Mouse (Mus musculus) frontal cortex, adult (tissue): ENCODE results near the gene Spib.

ENCODE experiments used
- ATAC-seq: cut with Nextera tagmentation; 2 replicates; pipeline ENCODE4 v1.9.2; 2017; ENCODE audit warnings: mild to moderate bottlenecking, moderate library complexity, mixed read lengths; ENCODE audit not compliant: low TSS enrichment

The Spib gene

GRCm38 (mm10) chr7:44531946-44532732 is at the start of gene Spib:
Gene Spib, minus strand, starts transcription at chr7:44532071.
- ATAC-seq = no peak

- ATAC-seq = no peak
Observed at GRCm38 (mm10) chr7:44581637-44582036, 49.8 kb upstream of the Spib start.

GRCm38 (mm10) chr7:44576333-44576844 is 44.5 kb upstream of the Spib start:
- no peak for ATAC-seq

GRCm38 (mm10) chr7:44572956-44573484 is 41.1 kb upstream of the Spib start:
- ATAC-seq = no peak

- ATAC-seq = no peak
Observed at GRCm38 (mm10) chr7:44572213-44572701, 40.4 kb upstream of the Spib start, which contains the start of gene Napsa. Gene Napsa, plus strand, starts transcription at chr7:44572380.

DNA sequence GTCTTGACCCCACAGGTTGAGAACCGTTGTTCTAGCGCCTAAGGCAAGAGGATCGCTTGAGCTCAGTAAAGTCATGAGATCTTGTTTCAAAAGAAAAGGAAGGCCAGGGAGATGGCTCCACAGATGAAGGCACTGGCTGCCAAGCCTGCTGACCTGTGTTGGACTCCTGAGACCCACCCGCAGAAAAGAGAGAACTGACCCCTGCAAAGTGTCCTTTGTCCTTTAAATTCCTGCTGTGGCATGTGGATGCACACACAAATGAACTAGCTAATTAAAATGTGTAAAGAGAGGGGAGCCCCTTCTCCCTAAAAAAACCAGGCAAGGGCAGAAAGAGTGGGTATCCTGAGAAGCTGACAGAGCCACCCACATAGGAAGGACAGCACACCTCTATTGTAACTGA is 39.9 kb upstream of the Spib start:
- no peak for ATAC-seq

GRCm38 (mm10) chr7:44570989-44571388 is 39.1 kb upstream of the Spib start:
- ATAC-seq = no peak

DNA sequence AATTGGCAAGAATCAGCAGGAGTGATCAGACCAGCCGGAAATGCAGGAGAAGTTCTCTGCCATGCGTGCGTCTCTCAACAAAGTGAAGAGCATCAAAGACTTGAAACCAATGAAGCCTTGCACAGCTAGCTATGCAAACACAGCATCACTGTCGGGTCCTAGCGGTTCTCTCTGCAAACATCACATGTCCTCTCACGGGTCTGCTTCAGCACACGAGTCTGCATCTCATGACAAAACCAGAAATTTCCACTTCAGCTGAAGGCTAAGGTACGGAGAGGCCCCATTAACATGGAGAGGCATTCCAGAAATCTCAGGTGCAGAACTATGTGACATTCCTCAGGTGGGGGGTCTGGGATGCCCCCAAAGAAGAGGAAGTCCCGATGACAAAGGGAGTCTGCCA is 36.9 kb upstream of the Spib start:
- ATAC-seq = no peak

- ATAC-seq = no peak
Observed at GRCm38 (mm10) chr7:44565414-44565813, 33.5 kb upstream of the Spib start.

DNA sequence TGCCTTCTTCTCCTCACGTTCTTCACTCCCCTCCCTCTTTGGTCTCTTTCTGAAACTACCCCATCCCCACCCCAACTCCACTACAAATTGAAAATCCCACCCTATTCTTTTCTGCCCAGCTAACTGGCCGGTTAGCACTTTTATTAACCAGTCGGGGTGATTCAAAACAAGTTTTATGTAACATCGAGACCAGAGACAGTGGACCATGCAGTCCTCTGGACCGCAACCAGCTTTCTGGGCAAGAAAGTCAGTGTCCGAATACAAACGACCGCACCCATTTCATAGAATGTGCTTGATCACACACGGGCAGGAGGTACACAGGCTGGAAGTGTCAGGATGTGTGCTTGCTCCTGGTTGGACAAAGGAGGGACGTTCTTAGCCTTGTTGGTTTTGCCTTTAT is 32.6 kb upstream of the Spib start:
- ATAC-seq = no peak

- ATAC-seq = no peak
Observed at GRCm38 (mm10) chr7:44563284-44563683, 31.4 kb upstream of the Spib start.

- ATAC-seq = peak; percentile 65; the same call in 1 of the 2 replicates
Observed at GRCm38 (mm10) chr7:44560435-44561400, 28.8 kb upstream of the Spib start.

- no peak for ATAC-seq
Observed at GRCm38 (mm10) chr7:44557629-44558028, 25.8 kb upstream of the Spib start.

DNA sequence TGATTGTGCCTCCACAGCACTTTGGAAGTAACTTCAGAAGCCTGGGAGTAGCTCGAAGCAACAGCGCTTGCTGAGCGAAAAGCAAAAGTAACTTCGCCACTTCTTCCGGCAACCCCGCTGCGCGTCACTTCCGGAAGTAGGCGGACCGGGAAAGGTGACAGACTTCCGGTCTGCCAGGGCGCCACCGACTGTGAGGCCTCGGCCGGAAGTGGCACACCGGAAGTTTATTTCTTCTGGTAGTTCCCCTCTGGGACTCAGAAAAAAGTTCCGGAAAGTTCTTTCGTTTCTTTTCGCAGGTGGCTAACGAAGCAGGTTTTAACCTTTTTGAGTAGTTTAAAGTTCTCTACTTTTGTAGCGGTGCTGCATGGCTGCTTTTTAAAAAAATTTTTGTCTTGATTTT is 22.0 kb upstream of the Spib start, which contains the start of gene Nr1h2:
Gene Nr1h2, minus strand, starts transcription at position 126 of the 400 bp plus-strand sequence.
- peak; percentile 92 for ATAC-seq

DNA sequence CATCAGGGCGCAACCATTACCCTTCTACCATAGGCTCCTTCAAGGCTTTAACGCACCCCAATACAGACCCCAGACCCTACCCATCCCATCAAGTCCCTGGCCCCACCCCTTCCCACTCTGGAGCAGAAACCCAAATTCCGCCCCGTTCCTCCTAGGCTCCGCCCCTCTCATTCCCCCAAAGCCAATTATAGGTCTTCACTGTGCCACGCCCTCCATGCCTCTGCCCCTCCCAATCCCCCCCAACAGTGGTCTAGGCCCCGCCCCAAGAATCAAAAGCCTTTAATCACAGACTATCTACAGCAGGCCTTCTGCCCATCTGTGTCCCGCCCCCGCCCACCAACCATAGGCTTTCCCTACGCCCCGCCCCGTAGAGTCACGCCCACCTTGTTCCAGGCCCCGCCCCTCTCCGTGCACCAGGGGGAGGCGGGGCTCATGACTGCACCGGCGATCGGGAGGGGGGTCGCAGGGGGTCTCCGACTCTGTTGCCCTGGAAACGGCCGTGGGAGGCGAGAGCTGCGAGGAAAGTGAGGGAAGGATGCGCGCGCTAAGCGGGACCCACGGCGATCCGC is 21.4 kb upstream of the Spib start:
- 0 out of 2 replicates have a peak, but pooled peaks have one; percentile 15 for ATAC-seq

GRCm38 (mm10) chr7:44552141-44552908 is 20.5 kb upstream of the Spib start:
- ATAC-seq = no peak

GRCm38 (mm10) chr7:44551731-44552130 is 19.9 kb upstream of the Spib start:
- no peak for ATAC-seq

GRCm38 (mm10) chr7:44551301-44551700 is 19.4 kb upstream of the Spib start:
- ATAC-seq = no peak

- no peak for ATAC-seq
Observed at GRCm38 (mm10) chr7:44550409-44550678, 18.5 kb upstream of the Spib start.

DNA sequence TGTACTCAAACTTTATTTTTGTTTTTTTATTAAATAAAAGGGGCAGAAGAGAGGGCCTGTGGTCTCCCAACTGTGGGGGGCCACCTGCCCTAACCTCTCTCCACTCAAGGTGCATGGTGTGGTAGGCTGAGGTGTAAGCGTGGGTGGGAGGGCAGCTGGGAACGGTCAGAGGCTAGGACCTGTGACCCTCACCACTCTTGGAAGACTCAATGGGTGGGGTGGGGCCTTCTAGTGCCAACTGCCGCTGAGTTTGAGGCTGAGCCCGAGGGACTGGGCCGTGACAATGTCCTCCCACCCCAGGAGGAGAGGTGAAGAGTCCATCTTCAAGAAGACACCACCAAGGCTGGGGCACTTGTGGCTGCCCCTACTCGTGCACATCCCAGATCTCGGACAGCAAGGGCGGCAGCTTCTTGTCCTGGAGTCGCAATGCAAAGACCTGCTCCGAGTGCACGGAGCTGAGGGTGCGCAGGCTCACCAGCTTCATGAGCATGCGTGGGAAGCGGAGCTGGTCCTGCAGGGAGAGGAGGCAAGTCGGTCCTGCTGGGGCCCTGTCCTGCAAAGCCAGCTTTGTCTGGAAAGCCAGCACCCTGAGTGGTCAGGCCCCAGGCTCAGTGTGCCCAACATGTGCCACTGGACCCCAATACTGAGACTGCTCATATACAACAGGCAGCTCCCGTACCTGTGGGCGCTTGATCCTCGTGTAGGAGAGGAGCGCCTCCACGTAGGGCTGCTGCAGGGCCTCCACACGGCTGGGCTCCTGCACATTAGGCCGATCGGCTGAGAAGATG is 17.9 kb upstream of the Spib start:
- ATAC-seq = no peak
